Mouse (Mus musculus): Measurements from ENCODE around the gene Vmn1r237.

Vmn1r237 gene

GRCm38 (mm10) chr17:21311565-21311964 lies at the start of gene Vmn1r237:
Vmn1r237 (plus strand) TSS chr17:21311865.
- DNase-seq (ENCODE audit: low spot score), result no peak

GRCm38 (mm10) chr17:21272103-21272502 lies 39.6 kb upstream of the Vmn1r237 start:
- no peak for DNase-seq (ENCODE audit: low spot score)

- no peak for DNase-seq (ENCODE audit: low spot score)
These were observed 29.0 kb upstream of the Vmn1r237 start, which contains the start of gene Vmn1r236 for GRCm38 (mm10) chr17:21282642-21283041. Vmn1r236 (plus strand) TSS chr17:21282942.

- no peak for DNase-seq (ENCODE audit: low spot score)
These were observed 27.3 kb upstream of the Vmn1r237 start for GRCm38 (mm10) chr17:21284395-21284794.

- no peak for DNase-seq (ENCODE audit: low spot score)
These were observed 22.0 kb upstream of the Vmn1r237 start for GRCm38 (mm10) chr17:21289695-21290094.
